Mouse (Mus musculus) left cerebral cortex, adult 6 months (tissue): ENCODE measurements around the gene Nckap1l. TPM values are rescaled to one million over a fixed set of nuclear protein-coding genes. Genes with fewer than 3 reads are reported as not detected.

Experiments used
- long read RNA-seq, 2 experiments: library from polyadenylated mRNA; unstranded; transcript quantifications; one replicate each; pipeline ENCODE4 v2.0.0; 2019 to 2020
- polyA plus RNA-seq: library from polyadenylated mRNA; unstranded; fragments of <200 nt; fragmentation: Nextera tagmentation; gene quantifications from 2 replicates; pipeline ENCODE4 v1.2.3, GENCODE M21; 2021

Nckap1l gene
- polyA plus RNA-seq: 1.9 and 2.5 TPM in 2 replicates
- long read RNA-seq, experiment 1, full-length matches to known transcripts: 9 of 34 reads
- long read RNA-seq, experiment 1, partial matches to known transcripts: 17 of 34 reads
- long read RNA-seq, experiment 1, other reads (novel, unspliced or antisense): 8 of 34 reads
- long read RNA-seq, experiment 2, full-length matches to known transcripts: 1 of 3 reads
- long read RNA-seq, experiment 2, partial matches to known transcripts: 2 of 3 reads
- long read RNA-seq, experiment 2, other reads (novel, unspliced or antisense): 0 of 3 reads

DNA sequence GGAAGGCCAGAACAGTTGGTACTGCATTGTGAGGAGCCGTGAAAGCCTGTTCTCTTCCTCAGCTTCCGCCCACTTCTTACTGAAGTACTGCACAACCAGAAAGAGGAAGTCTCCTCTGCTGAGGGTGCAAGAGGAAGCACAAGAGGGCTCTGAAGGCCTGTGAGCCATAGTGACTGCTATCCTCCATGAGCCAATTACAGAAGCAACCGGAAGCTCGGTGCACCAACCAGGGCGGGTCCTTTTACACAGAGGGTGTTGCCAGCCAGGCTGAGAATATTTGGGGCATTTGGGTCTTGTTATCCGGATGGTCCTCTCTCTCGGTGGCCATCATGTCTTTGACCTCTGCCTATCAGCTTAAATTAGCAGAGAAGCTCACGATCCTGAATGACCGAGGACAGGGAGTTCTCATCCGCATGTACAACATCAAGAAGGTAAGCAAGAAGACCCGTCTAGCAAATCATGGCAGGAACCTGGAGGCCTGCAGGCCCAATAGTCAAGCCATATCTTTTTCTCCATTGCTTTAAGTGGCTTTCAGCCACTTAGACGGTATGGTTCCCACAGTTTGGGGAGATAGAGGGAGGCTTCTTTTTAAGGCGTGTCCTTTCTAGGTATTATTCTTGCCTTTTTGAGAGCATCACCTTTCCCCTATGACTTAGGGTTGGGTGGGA is at the start of gene Nckap1l:
Gene Nckap1l, plus strand, starts transcription at position 244 of the 668 bp plus-strand sequence.

DNA sequence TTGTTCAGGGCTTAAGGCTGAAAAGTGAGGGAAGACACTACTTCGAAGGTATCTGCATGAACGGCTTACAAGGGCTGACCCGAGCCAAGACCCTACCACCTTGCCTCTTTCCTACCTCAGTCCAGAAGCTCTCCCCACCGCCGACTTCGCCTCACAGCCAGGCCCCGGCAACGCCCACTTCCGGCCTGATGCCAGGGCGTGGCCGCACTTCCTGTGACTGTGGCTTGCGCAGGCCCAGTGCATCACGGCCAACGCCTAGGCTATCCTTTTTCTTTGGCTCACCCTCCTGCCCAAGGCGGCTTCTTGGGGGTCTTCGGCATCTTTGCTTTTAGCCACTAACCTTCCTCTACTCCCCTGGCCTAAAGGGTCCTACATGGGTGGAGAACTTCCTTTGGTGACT is 23.4 kb upstream of the Nckap1l start, which contains the start of gene Gtsf1:
Gene Gtsf1, minus strand, starts transcription at position 230 of the 400 bp plus-strand sequence.

DNA sequence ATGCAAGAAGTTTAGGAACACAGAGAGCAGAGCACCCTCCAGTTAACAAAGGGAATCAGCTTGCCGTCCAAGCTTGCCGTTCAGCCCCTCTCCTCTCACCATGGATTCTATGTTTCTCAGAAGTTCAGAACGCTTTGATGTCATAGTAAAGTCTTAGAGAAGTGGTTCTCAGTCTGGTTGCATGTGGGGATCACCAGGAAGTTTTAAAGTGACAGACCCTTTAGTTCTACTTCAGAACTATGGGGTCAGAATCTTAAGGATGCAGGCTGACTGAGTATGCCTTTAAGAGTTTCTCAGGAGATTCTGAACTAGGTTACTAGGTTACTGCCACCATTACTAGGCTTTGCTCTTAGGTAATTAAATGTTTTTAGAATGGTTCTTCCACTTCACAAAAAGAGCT is 5.2 kb upstream of the Nckap1l start, which contains the start of gene Gtsf2:
Gene Gtsf2, minus strand, starts transcription at position 101 of the 400 bp plus-strand sequence.

DNA sequence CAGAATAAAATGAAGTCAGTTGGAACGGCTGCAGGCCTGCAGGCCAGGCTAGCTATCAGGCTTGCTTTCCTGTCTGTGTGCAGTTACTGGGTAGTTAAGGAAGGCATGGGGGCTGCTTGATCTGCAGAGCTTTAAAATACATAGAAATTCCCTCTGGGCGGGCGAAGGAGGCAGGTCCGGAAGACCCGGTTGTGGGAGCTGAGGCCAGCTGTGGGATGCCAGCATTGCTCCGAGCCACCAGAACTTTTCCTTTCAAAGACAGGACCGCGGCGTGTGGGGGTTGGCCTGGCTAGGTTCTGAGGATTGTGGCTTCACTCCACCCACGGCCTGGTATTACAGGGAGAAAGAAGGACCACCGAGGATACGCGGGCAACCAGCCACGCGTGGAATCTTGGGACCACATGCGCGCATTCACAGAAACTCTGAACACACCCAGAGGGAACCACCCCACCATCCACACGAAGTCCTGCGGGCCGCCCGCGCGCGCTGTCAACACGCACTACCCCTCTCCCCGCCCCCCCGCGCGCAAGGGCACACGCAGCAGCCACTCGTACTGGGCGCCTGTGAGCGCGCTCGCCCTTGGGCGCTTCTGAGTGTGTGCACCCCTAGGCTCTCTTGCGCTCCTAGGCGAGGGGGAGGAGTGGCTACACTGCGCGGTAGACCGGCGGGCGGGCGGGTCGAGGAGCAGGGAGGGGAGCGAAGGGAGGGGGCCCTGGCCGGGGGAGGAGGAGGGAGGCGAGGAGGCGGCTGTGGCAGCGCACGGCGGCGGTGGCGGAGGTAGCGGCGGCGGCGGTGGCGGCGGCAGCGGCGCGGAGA is 49.0 kb downstream of the Nckap1l start, which contains the start of gene Pde1b:
Gene Pde1b, plus strand, starts transcription at position 600 of the 816 bp plus-strand sequence.

DNA sequence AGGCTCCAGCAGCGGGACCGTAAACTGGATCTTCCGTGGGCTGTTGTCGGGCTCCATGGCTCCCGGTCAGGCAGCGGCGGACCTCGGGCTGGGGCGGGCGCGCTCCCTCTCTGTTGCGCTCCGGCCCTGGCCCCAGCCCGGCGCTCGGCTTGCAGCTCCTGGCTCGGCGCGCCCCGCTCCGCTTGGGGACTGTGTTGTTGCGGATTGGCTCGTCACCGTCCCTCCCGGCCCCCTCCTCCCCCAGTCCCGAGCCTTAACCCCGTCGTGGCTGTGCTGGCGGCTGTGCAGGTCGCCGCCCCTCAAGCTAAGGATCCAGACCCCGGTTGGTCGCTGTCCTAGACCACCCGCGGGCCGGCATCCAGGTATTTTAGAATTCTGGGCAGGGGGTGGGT is 84.2 kb downstream of the Nckap1l start, which contains the start of gene Ppp1r1a:
Gene Ppp1r1a, minus strand, starts transcription at position 182 of the 392 bp plus-strand sequence.

Other genes with a start within 250 kb of the Nckap1l start
- 74.5 and 90.8 TPM in 2 replicates for gene Cbx5, start 214.0 kb upstream of the Nckap1l start, polyA plus RNA-seq
- 238 and 289 TPM in 2 replicates for gene Hnrnpa1, start 213.4 kb upstream of the Nckap1l start, polyA plus RNA-seq
- 0.06 TPM in 1 of 2 replicates, not detected in the other for gene Nfe2, start 195.4 kb upstream of the Nckap1l start, polyA plus RNA-seq
- 108 and 111 TPM in 2 replicates for gene Copz1, start 181.1 kb upstream of the Nckap1l start, polyA plus RNA-seq
- 1.4 and 2.0 TPM in 2 replicates for gene Gpr84, start 143.2 kb upstream of the Nckap1l start, polyA plus RNA-seq
- gene Zfp385a, start 113.7 kb upstream of the Nckap1l start, polyA plus RNA-seq: 14.9 and 26.7 TPM in 2 replicates
- gene Itga5, start 87.0 kb upstream of the Nckap1l start, polyA plus RNA-seq: 0.44 and 1.0 TPM in 2 replicates
- 0.18 TPM in 1 of 2 replicates, not detected in the other for gene Gtsf1, start 23.3 kb upstream of the Nckap1l start, polyA plus RNA-seq
- gene Gtsf2, start 5.3 kb upstream of the Nckap1l start, polyA plus RNA-seq: not detected in 2 replicates
- 48.1 and 55.5 TPM in 2 replicates for gene Pde1b, start 49.2 kb downstream of the Nckap1l start, polyA plus RNA-seq
- 189 and 207 TPM in 2 replicates for gene Ppp1r1a, start 84.2 kb downstream of the Nckap1l start, polyA plus RNA-seq
- not detected in 2 replicates for gene Glycam1, start 111.3 kb downstream of the Nckap1l start, polyA plus RNA-seq